Mouse (Mus musculus) stomach, postnatal 0 days (tissue): ENCODE data around the gene Mterf4.

ENCODE experiments used
- CTCF ChIP-seq: IDR thresholded peaks from 2 replicates; pipeline ENCODE4 v1.5.1; 2016; ENCODE audit warnings: antibody characterized with exemption, low read depth, mild to moderate bottlenecking, moderate library complexity
- EP300 ChIP-seq: optimal IDR thresholded peaks from 2 replicates; pipeline ENCODE3; 2016; ENCODE audit warnings: antibody characterized with exemption

DNA sequence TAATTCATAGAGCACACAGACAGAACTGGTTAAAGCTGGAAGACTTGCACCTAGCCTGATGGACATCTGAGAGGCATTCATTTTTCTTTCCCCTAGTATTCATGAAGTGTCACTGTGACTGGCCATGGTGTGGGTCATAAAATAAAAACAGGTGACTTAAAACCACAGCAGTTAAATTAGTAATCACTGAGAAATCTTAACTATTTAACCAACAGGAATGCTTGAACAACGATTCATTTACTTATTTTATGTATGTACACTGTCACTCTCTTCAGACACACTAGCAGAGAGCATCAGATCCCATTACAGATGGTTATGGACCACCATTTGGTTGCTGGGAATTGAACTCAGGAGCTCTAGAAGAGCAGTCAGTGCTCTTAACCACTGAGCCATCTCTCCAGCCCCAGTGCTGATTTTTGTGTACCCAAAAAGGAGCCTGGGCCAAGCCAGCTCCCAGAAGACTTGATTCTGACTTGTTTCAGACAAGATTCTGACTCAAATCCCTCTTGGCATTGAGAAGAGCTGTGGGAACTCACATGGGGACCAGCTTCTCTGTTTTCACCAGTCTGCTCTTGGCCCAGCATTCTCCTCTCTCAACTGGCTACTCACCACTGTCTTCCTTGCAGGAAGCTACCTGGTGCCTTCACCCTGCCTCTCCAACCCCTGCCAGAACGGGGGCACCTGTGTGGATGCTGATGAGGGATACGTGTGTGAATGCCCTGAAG, 35.0 kb downstream of the Mterf4 start:
- TF ChIP-seq CTCF (no peak), EP300 (no peak)
